Mouse (Mus musculus) stomach, adult 2 months (tissue): ENCODE data around the gene Igbp1. TPM values are rescaled to one million over a fixed set of nuclear protein-coding genes. Genes with fewer than 3 reads are reported as not detected.

ENCODE experiments used
- polyA plus RNA-seq: library from polyadenylated mRNA; depleted of rRNA; stranded (reverse); fragments of >200 nt; gene quantifications from 2 replicates; pipeline ENCODE4 v1.2.3, GENCODE M21; 2012; rRNA removed

Gene Igbp1
- 2.8 and 3.6 TPM in 2 replicates for polyA plus RNA-seq

DNA sequence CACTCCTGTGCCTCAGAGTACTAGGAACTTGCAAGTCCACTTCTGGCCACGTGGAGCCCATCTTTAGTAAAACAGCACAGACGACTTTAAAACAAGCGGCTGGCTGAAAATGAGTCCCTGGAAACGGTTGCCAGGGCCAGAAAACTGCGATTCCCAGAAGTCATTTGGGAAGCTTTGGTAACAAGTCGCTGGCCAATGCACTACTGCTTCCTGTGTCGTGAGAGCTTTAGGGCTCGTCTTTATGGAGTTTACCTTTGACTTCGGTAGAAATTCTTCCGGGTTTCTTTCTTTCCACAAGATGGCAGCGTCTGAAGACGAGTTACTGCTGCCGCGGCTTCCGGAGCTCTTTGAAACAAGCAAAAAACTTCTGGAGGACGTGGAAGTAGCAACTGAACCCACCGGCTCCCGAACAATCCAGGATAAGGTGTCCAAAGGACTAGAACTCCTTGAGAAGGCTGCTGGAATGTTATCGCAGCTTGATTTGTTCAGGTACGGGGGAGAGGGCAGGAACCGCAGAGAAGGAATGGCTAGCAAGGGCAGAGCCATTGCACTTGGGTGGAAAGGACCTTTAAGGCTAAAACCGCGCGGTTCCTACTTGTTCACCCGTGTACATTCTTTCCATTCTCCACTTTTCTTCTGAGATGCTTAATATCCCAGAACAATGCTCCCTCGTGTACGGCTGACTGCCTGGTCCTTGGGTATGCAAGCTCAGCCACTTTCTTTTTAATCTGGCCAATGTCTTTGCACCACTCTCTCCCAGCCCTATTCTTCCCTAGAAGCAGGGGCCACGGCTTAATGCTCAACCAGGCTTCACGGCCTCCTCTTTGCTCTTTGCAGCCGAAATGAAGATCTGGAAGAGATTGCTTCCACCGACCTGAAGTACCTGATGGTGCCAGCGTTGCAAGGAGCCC lies at the start of gene Igbp1:
TSS of gene Igbp1 (plus strand) at position 224 of the 911 bp plus-strand sequence.

DNA sequence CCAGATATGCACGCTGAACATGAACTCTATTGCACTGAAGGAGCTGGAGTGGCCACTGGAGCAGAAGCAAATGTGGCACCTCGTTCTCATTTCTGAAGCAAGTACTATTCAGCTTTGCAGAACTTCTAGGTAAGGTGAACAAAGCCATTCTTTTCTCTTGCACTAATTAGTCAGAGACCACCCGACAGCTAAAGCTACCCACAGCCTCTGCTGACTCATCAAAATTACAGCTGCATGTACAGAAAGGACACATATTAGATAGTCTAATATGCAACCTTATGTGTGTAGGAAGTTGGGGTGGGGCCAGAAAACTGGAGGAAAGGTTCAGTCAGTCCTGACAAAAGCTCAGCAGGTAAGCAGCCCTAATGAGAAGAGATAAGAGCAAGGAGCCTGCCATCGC lies 30.4 kb downstream of the Igbp1 start, which contains the start of gene Dgat2l6:
TSS of gene Dgat2l6 (plus strand) at position 368 of the 400 bp plus-strand sequence.

Other genes with a start within 250 kb of the Igbp1 start
- not detected in 2 replicates for gene Otud6a, start 65.3 kb upstream of the Igbp1 start, polyA plus RNA-seq
- gene Awat2, start 51.6 kb upstream of the Igbp1 start, polyA plus RNA-seq = 0.11 and 0.32 TPM in 2 replicates
- not detected in 2 replicates for gene Dgat2l6, start 30.5 kb downstream of the Igbp1 start, polyA plus RNA-seq
- gene Awat1, start 78.0 kb downstream of the Igbp1 start, polyA plus RNA-seq = not detected in 2 replicates
- 0.63 and 0.75 TPM in 2 replicates for gene P2ry4, start 100.6 kb downstream of the Igbp1 start, polyA plus RNA-seq
- not detected in 2 replicates for gene Arr3, start 111.2 kb downstream of the Igbp1 start, polyA plus RNA-seq
- 0.10 and 0.36 TPM in 2 replicates for gene Kif4, start 131.4 kb downstream of the Igbp1 start, polyA plus RNA-seq
- gene Pdzd11, start 132.3 kb downstream of the Igbp1 start, polyA plus RNA-seq = 3.5 and 5.2 TPM in 2 replicates
- 5.2 and 6.6 TPM in 2 replicates for gene Gdpd2, start 235.6 kb downstream of the Igbp1 start, polyA plus RNA-seq